Mouse (Mus musculus): ENCODE data around the gene Ppil6. TPM values are rescaled to one million over a fixed set of nuclear protein-coding genes. Genes with fewer than 3 reads are reported as not detected.
A peak's percentile ranks its signal among the peaks of the same experiment; 100 is the strongest.

Ppil6 gene
- polyA plus RNA-seq, 1 experiment from 2014 or later, result 2.6 TPM

DNA sequence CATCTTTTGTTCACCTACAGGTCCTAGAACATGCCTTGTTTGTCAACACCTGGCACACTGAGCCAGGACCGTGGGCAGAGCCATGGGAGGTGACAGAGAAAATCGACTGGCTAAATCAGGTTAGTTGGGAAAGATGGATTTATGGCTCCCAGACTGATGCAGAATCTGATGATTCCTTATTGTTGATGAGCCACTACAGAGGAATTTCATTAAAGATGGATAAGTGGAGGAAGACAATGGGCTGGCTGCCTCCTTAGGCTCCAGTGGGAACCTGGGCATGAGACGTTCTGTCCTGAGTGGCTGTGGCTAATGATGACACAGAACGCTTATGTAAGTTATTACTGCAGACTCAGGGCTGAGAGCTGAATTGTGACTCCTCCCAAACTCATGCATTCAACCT lies 63.5 kb downstream of the Ppil6 start:
- Histone ChIP-seq H3K9ac (replicated peaks; ENCODE audit: low read length) (no peak overlapping the region), H3K36me3 (ENCODE audit: insufficient read depth, low read length) (peaks cover 3% of the 10 kb centered on the region; the same call in 1 of the 2 replicates), H3K4me2 (replicated peaks; ENCODE audit: low read depth, low read length) (no peak overlapping the region), H3K27me3 (ENCODE audit: insufficient read depth, low read length) (no peaks in the 10 kb centered on the region), H3K27ac (ENCODE audit: low read length) (peak overlapping the region; percentile 82), H3K9me3 (ENCODE audit: low read length) (peaks cover 5% of the 10 kb centered on the region), H3K4me1 (ENCODE audit: insufficient read depth, low read length) (peaks cover 16% of the 10 kb centered on the region), H3K4me3 (ENCODE audit: low read length) (no peak overlapping the region)
- WGBS, result 58% methylated on average over 4 of the region's 4 CpGs
- no peak for ATAC-seq (ENCODE audit: low FRiP score, low TSS enrichment)

DNA sequence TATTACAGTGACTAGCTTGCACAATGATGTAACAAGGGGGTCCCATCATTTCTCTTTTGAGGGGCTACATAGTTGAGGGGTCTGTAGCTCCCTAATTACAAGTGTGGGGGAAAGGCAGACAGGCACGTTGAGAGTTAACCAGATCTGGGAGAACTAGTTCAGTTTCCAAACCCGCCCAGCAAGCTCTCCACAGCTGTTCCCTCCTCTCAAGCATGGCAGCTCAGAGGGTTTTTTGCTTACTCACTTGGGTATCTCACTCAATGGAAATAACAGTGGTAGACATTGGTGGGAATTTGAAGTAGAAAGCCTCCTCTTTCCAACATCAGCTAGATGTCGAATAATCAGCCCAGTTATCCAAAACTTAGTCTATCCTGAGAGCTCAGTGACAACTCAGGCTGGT lies 64.8 kb downstream of the Ppil6 start:
- H3K27me3 ChIP-seq (ENCODE audit: insufficient read depth, low read length), result no peaks in the 10 kb centered on the region
- no peak overlapping the region for H3K27ac ChIP-seq (ENCODE audit: low read length)
- H3K9ac ChIP-seq (replicated peaks; ENCODE audit: low read length), result no peak overlapping the region
- H3K4me2 ChIP-seq (replicated peaks; ENCODE audit: low read depth, low read length), result no peak overlapping the region
- peaks cover 16% of the 10 kb centered on the region for H3K4me1 ChIP-seq (ENCODE audit: insufficient read depth, low read length)
- H3K4me3 ChIP-seq (ENCODE audit: low read length), result no peak overlapping the region
- H3K36me3 ChIP-seq (ENCODE audit: insufficient read depth, low read length), result 0 out of 2 replicates have a peak, but pooled peaks cover 2% of the 10 kb centered on the region
- 81% methylated on average over 3 of the region's 3 CpGs for WGBS
- H3K9me3 ChIP-seq (ENCODE audit: low read length), result peaks cover 4% of the 10 kb centered on the region
- ATAC-seq (ENCODE audit: low FRiP score, low TSS enrichment), result no peak

DNA sequence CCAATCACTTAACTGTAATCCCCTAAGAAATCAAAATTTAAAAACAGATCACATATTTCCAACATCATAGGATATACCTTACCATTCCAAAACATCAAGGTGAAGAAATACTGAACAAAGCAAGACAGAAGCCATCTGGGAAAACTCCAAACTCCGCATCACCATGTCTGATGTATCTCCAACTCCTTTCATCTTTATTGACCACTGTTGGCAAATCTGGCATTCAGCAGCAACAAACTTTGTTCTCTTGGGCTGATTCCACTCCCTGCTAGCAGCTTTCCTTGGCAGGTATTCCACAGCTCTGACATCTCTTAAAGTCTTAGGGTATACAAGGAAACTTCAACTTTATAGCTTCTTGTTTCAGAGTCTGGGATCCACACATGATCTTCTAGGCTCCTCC lies 68.2 kb downstream of the Ppil6 start:
- H3K4me2 ChIP-seq (replicated peaks; ENCODE audit: low read depth, low read length), result no peak overlapping the region
- WGBS, result 98% methylated on average over 1 of the region's 1 CpGs
- no peak overlapping the region for H3K9ac ChIP-seq (replicated peaks; ENCODE audit: low read length)
- peaks cover 8% of the 10 kb centered on the region for H3K4me1 ChIP-seq (ENCODE audit: insufficient read depth, low read length)
- no peak overlapping the region for H3K4me3 ChIP-seq (ENCODE audit: low read length)
- peaks cover 14% of the 10 kb centered on the region for H3K9me3 ChIP-seq (ENCODE audit: low read length)
- no peaks in the 10 kb centered on the region for H3K27me3 ChIP-seq (ENCODE audit: insufficient read depth, low read length)
- 0 out of 2 replicates have a peak, but pooled peaks cover 2% of the 10 kb centered on the region for H3K36me3 ChIP-seq (ENCODE audit: insufficient read depth, low read length)
- H3K27ac ChIP-seq (ENCODE audit: low read length), result no peak overlapping the region
- ATAC-seq (ENCODE audit: low FRiP score, low TSS enrichment), result no peak

DNA sequence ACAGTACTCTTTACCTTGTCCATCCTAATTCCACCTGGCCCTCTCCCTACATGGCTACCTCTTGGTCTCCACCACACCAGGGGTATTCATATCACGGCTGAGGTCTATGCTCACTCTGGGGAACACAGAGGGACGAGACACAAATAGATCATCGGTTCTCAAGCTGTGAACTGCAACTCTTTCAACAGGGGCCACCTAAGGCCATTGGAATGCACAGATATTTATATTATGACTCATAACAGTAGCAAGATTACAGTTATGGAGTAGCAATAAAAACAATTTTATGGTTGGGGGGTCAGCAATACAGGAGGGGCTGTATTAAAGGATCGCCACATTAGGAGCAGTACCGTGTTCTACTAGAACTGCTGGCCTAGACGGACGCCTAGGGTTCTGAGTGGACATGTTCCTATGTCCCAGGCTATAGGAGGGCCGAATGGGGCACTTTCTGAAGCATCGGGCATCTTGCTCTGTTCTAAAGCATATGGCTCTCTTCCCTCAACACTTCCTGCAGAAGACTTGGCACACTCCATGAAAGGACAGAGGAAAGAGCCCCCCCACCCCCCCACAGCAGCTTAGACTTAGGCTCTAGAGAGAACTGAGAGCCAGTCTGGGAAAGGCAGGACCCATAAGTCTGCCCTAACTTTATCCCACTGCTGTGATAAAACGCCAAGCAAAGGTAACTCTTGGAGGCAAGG lies 71.6 kb downstream of the Ppil6 start:
- no peak for ATAC-seq (ENCODE audit: low FRiP score, low TSS enrichment)

More for the DNA sequence above, 71.6 kb downstream of the Ppil6 start:
- Histone ChIP-seq H3K36me3 (ENCODE audit: insufficient read depth, low read length) (0 out of 2 replicates have a peak, but pooled peaks cover 2% of the 10 kb centered on the region), H3K9me3 (ENCODE audit: low read length) (peaks cover 14% of the 10 kb centered on the region), H3K27ac (ENCODE audit: low read length) (no peak overlapping the region), H3K9ac (replicated peaks; ENCODE audit: low read length) (no peak overlapping the region), H3K4me1 (ENCODE audit: insufficient read depth, low read length) (0 out of 2 replicates have a peak, but pooled peaks cover 4% of the 10 kb centered on the region), H3K4me3 (ENCODE audit: low read length) (no peak overlapping the region), H3K27me3 (ENCODE audit: insufficient read depth, low read length) (no peaks in the 10 kb centered on the region), H3K4me2 (replicated peaks; ENCODE audit: low read depth, low read length) (no peak overlapping the region)
- 91% methylated on average over 10 of the region's 10 CpGs for WGBS

Other genes starting within 250 kb of the Ppil6 start
- 16.6 and 17.2 TPM in 2 replicates for gene Fig4, start 187.2 kb upstream of the Ppil6 start, polyA plus RNA-seq (2015; fragmentation: Nextera tagmentation; extraction: Ambion mirVana)
- 0.04 and 0.06 TPM in 2 replicates for gene Ak9, start 186.5 kb upstream of the Ppil6 start, polyA plus RNA-seq (2015; fragmentation: Nextera tagmentation; extraction: Ambion mirVana)
- gene Zbtb24, start 40.1 kb upstream of the Ppil6 start, polyA plus RNA-seq (2015; fragmentation: Nextera tagmentation; extraction: Ambion mirVana), result 19.7 and 19.8 TPM in 2 replicates
- 34.6 TPM in 2 replicates for gene Mical1, start 14.1 kb upstream of the Ppil6 start, polyA plus RNA-seq (2015; fragmentation: Nextera tagmentation; extraction: Ambion mirVana)
- gene Smpd2, start 70 bp upstream of the Ppil6 start, polyA plus RNA-seq (2015; fragmentation: Nextera tagmentation; extraction: Ambion mirVana), result 84.1 and 91.2 TPM in 2 replicates
- 191 and 208 TPM in 2 replicates for gene Cd164, start 29.0 kb downstream of the Ppil6 start, polyA plus RNA-seq (2015; fragmentation: Nextera tagmentation; extraction: Ambion mirVana)
- 0.36 and 0.40 TPM in 2 replicates for gene Ccdc162, start 226.2 kb downstream of the Ppil6 start, polyA plus RNA-seq (2015; fragmentation: Nextera tagmentation; extraction: Ambion mirVana)

All from kidney, embryonic 16.5 days (tissue).